Mouse (Mus musculus) midbrain, embryonic 12.5 days (tissue): ENCODE results near the gene Serpina16. TPM values are rescaled to one million over a fixed set of nuclear protein-coding genes. Genes with fewer than 3 reads are reported as not detected.

ENCODE experiments used
- ATAC-seq: fragments of 200-750 bp; cut with Nextera tagmentation; 2 replicates; pipeline ENCODE4 v1.8.0; 2017; ENCODE audit warnings: low read depth, moderate TSS enrichment, moderate library complexity; ENCODE audit not compliant: low FRiP score
- H3K27ac ChIP-seq: fragments of 300-500 bp; sonication (generic); replicated peaks from 2 replicates; pipeline ENCODE4 v1.5.1; 2016; ENCODE audit warnings: mild to moderate bottlenecking
- H3K27me3 ChIP-seq: fragments of 300-500 bp; sonication (generic); 2 replicates; pipeline ENCODE4 v1.6.1; 2016; ENCODE audit warnings: mild to moderate bottlenecking
- H3K36me3 ChIP-seq: fragments of 300-500 bp; sonication (generic); 2 replicates; pipeline ENCODE4 v1.6.1; 2016
- H3K4me1 ChIP-seq: fragments of 300-500 bp; sonication (generic); 2 replicates; pipeline ENCODE4 v1.6.1; 2016
- H3K4me2 ChIP-seq: fragments of 300-500 bp; sonication (generic); replicated peaks from 2 replicates; pipeline ENCODE4 v1.6.1; 2016; ENCODE audit warnings: mild to moderate bottlenecking, moderate library complexity
- H3K4me3 ChIP-seq: fragments of 300-500 bp; sonication (generic); 2 replicates; pipeline ENCODE4 v1.5.1; 2016; ENCODE audit warnings: mild to moderate bottlenecking
- H3K9ac ChIP-seq: fragments of 300-500 bp; sonication (generic); replicated peaks from 2 replicates; pipeline ENCODE4 v1.6.1; 2016; ENCODE audit warnings: mild to moderate bottlenecking, moderate library complexity
- H3K9me3 ChIP-seq: fragments of 300-500 bp; sonication (generic); 2 replicates; pipeline ENCODE4 v1.6.1; 2016; ENCODE audit warnings: mild to moderate bottlenecking
- WGBS: fragments of 180-500 bp; shearing (Covaris S2); methylation state at CpG from one replicate; pipeline ENCODE4 v1.1.7; 2016; 5-methylcytosine and 5-hydroxymethylcytosine counted together
- polyA plus RNA-seq: library from polyadenylated mRNA; unstranded; fragments of >200 nt; fragmentation: Nextera tagmentation; extraction: Ambion mirVana; gene quantifications from 2 replicates; pipeline ENCODE4 v1.2.1, GENCODE M21; 2016

Serpina16 gene
- not detected in 2 replicates for polyA plus RNA-seq

- 95% methylated on average over 1 of the region's 1 CpGs for whole genome bisulfite sequencing
- H3K4me3 ChIP-seq = no peak within 1 kb of the TSS
- H3K27ac ChIP-seq = no peak within 1 kb of the TSS
- no peak within 1 kb of the TSS for H3K9ac ChIP-seq
- H3K4me2 ChIP-seq = no peak within 1 kb of the TSS
- no peaks in the 10 kb centered on the region for H3K4me1 ChIP-seq
- no peaks in the 10 kb centered on the region for H3K36me3 ChIP-seq
- no peaks in the 10 kb centered on the region for H3K9me3 ChIP-seq
- no peak for ATAC-seq
- no peaks in the 10 kb centered on the region for H3K27me3 ChIP-seq
These were observed at the start of gene Serpina16 for GRCm38 (mm10) chr12:103676039-103676438. Gene Serpina16, minus strand, starts transcription at chr12:103676139.

DNA sequence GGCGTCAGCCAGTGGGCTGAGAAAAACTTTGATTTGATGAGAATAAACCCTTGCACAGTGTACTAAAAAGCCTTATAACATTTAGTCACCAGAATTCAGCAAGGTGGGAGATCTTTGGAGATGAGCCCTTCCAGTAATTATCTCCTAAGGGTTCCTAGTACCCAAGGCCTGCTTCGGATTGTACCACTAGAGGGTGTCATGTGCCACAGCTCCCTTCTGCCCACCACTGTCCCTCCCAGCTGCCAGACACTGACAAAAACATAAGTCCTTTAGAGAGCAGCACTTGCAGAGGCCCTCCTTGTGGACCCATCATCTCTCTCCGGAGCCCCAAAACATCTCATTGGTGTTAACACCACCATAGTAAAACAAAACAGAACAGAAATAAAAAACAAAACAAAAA is 35.6 kb upstream of the Serpina16 start:
- H3K27ac ChIP-seq = no peak overlapping the region
- H3K4me3 ChIP-seq = no peak overlapping the region
- 74% methylated on average over 3 of the region's 3 CpGs for WGBS
- no peaks in the 10 kb centered on the region for H3K9me3 ChIP-seq
- H3K4me1 ChIP-seq = no peaks in the 10 kb centered on the region
- H3K9ac ChIP-seq = no peak overlapping the region
- no peak overlapping the region for H3K4me2 ChIP-seq
- H3K27me3 ChIP-seq = no peaks in the 10 kb centered on the region
- H3K36me3 ChIP-seq = no peaks in the 10 kb centered on the region
- no peak for ATAC-seq

DNA sequence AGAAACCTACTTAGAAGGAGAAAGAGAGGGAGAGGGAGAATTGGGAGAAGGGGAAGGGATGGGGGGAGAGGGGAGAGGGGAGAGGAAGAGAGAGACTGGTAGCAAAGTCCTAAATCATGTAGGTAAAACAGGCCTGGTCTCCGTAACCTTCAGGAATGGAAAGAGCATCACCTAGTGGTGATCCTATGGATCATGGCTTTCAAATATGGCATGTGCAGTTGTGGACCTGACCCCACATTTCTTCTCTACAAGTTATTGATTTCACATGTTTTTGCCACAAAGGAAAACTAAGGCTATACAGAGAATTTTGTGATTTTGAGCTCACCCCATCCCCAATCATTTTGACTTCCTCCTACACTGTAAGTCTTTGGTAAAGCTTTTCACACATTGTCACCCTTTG is 34.5 kb upstream of the Serpina16 start:
- Histone ChIP-seq H3K9me3 (no peaks in the 10 kb centered on the region), H3K4me2 (no peak overlapping the region), H3K4me3 (no peak overlapping the region), H3K27me3 (no peaks in the 10 kb centered on the region), H3K4me1 (no peaks in the 10 kb centered on the region), H3K36me3 (no peaks in the 10 kb centered on the region), H3K9ac (no peak overlapping the region), H3K27ac (no peak overlapping the region)
- 68% methylated on average over 1 of the region's 1 CpGs for WGBS
- no peak for ATAC-seq

DNA sequence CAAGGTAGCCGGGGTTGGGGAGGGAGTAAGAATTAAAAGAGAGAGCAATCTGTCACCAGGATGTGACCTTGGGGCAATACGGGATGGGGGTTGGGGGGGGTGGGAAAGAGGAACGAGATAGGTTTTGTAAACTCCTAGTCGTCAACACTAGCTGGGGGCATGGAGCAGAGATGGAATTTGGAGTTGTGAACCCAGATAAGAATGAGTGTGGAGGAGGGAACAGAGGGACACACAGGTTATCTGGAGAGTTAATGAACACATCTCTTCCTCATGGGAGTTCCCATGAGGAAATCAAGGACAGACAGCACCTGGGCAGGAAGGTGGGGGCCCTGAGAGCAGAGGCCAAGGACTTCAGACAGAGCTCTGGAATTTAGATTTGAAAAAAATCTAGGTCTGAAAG is 30.2 kb upstream of the Serpina16 start:
- H3K36me3 ChIP-seq = no peaks in the 10 kb centered on the region
- ATAC-seq = no peak
- H3K9me3 ChIP-seq = no peaks in the 10 kb centered on the region
- no peak overlapping the region for H3K27ac ChIP-seq
- no peak overlapping the region for H3K4me3 ChIP-seq
- no peak overlapping the region for H3K9ac ChIP-seq
- no peaks in the 10 kb centered on the region for H3K27me3 ChIP-seq
- no peaks in the 10 kb centered on the region for H3K4me1 ChIP-seq
- 75% methylated on average over 4 of the region's 4 CpGs for WGBS
- H3K4me2 ChIP-seq = no peak overlapping the region

- WGBS = 82% methylated on average over 2 of the region's 2 CpGs
- Histone ChIP-seq H3K4me1 (no peaks in the 10 kb centered on the region), H3K36me3 (no peaks in the 10 kb centered on the region), H3K27ac (no peak overlapping the region), H3K9me3 (no peaks in the 10 kb centered on the region), H3K4me2 (no peak overlapping the region), H3K4me3 (no peak overlapping the region), H3K9ac (no peak overlapping the region), H3K27me3 (no peaks in the 10 kb centered on the region)
- ATAC-seq = no peak
These were observed 29.6 kb upstream of the Serpina16 start for GRCm38 (mm10) chr12:103705547-103705946.

DNA sequence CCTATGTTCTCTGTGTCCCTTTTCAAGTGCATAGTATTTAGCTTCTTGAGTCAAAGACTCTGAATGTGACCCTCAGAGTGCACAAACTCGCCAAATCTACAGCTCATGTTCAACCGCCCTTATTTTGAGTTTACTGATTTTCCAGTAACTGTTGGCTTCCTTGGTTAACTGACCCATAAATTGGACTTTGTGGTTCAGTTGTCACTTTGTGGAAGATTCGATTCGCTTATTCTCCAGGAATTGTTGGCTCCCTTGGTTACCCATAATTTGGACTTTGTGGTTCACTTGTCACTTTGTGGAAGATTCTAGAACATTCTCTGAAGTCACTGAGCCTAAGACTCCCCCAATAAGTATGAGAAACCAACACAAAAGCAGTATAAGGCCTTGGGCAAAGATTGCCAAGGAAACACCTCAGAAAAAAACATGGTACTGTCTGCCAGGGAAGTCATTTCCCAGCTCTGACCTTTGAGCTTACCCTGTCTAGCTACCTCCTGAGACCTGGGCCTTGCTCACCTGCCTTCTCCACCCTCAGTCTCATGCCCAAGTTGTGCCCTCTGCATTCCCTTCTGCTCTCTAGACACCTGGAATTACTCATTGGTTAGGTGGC is 24.3 kb upstream of the Serpina16 start:
- Histone ChIP-seq H3K4me3 (no peak overlapping the region), H3K27me3 (no peaks in the 10 kb centered on the region), H3K9me3 (no peaks in the 10 kb centered on the region), H3K27ac (no peak overlapping the region), H3K9ac (no peak overlapping the region), H3K4me1 (no peaks in the 10 kb centered on the region), H3K36me3 (no peaks in the 10 kb centered on the region), H3K4me2 (no peak overlapping the region)
- ATAC-seq = no peak
- 89% methylated on average over 4 of the region's 4 CpGs for WGBS

DNA sequence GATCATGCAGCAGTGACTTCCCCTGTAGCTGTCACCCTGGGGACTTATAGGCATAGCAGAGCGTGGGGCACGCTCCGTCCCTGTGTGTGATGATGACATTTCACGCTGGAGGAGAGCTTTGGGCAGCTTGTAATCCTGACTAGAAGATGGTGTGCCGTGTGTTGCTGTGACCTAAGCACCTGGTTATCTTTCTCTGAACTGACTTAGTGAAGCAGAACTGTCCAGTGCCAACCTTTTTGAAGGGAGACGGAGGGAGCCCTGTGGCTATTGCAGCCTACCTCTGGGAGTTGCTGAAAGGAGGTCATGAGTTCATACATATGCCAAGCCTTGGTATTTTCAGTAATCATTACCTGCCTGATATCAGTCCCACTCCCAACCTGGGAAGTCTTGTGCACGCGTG is 19.5 kb upstream of the Serpina16 start, which contains the start of gene Serpina1f:
TSS of gene Serpina1f (minus strand) at position 101 of the 400 bp plus-strand sequence.
- Histone ChIP-seq H3K9ac (no peak within 1 kb of the TSS), H3K27me3 (no peaks in the 10 kb centered on the region), H3K4me2 (no peak within 1 kb of the TSS), H3K4me3 (no peak within 1 kb of the TSS), H3K36me3 (no peaks in the 10 kb centered on the region), H3K9me3 (no peaks in the 10 kb centered on the region), H3K27ac (no peak within 1 kb of the TSS), H3K4me1 (no peaks in the 10 kb centered on the region)
- WGBS = 90% methylated on average over 8 of the region's 8 CpGs
- no peak for ATAC-seq

DNA sequence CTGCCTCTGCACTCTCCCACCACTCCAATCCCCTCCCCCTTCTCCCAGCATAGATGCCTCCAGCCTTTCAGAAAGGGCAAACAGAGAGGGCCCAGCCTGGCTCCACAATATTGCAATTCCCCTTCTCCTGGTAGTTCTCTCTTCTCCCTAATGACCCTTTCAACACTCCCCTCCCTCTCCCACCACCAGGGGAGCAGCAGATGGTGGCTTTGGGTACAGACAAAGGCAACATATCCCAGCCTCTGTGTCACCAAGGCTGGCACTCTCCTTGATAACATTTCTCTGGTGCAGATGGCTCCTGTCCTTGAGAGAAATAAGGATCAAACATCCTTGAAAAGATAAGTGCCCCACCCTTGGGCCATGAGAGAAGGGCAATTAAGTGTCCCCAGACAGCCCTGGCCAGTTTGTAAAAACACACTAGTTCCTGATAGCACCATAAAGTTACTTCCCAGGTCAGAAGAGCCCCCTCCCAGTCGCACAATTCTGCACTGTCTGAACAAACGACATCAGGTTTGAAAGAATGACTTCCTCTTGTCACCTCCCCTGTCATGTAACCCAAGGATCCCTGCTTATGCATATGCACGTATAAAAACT is 12.4 kb upstream of the Serpina16 start:
- H3K4me3 ChIP-seq = no peak overlapping the region
- H3K36me3 ChIP-seq = no peaks in the 10 kb centered on the region
- H3K4me2 ChIP-seq = no peak overlapping the region
- H3K4me1 ChIP-seq = no peaks in the 10 kb centered on the region
- no peaks in the 10 kb centered on the region for H3K9me3 ChIP-seq
- WGBS = 80% methylated on average over 3 of the region's 3 CpGs
- no peak overlapping the region for H3K27ac ChIP-seq
- no peak overlapping the region for H3K9ac ChIP-seq
- no peaks in the 10 kb centered on the region for H3K27me3 ChIP-seq
- ATAC-seq = no peak

- ATAC-seq = no peak
- H3K4me2 ChIP-seq = no peak overlapping the region
- WGBS = 60% methylated on average over 7 of the region's 7 CpGs
These were observed 11.1 kb upstream of the Serpina16 start for GRCm38 (mm10) chr12:103687021-103687420.

DNA sequence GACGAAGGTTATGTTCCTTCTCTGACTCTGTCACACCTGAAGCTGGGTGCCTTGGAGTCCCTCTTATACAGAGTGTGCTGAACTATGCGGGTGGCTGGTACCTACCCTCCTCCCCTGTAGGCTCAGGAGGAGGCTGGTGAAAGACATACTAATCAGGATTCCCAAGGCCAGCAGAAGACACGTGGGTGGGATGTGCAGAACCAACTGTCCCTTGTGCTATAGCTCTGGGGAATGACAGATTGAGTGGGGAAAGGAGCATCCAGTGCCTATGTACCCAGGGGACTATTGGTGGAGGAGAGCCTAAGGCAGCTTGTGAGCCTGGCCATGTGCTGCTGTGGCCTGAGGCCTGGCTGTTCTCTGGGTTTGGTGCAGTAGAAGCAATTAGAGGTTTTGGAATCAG is 10.1 kb upstream of the Serpina16 start:
- H3K9me3 ChIP-seq = no peaks in the 10 kb centered on the region
- ATAC-seq = no peak
- H3K4me1 ChIP-seq = no peaks in the 10 kb centered on the region
- no peak overlapping the region for H3K4me2 ChIP-seq
- no peaks in the 10 kb centered on the region for H3K36me3 ChIP-seq
- H3K4me3 ChIP-seq = no peak overlapping the region
- no peaks in the 10 kb centered on the region for H3K27me3 ChIP-seq
- H3K9ac ChIP-seq = no peak overlapping the region
- WGBS = 78% methylated on average over 3 of the region's 3 CpGs
- no peak overlapping the region for H3K27ac ChIP-seq

More at GRCm38 (mm10) chr12:103687021-103687420, 11.1 kb upstream of the Serpina16 start:
- no peaks in the 10 kb centered on the region for H3K36me3 ChIP-seq
- H3K4me3 ChIP-seq = no peak overlapping the region
- no peak overlapping the region for H3K9ac ChIP-seq
- H3K27ac ChIP-seq = no peak overlapping the region
- H3K9me3 ChIP-seq = no peaks in the 10 kb centered on the region
- H3K4me1 ChIP-seq = no peaks in the 10 kb centered on the region
- no peaks in the 10 kb centered on the region for H3K27me3 ChIP-seq

DNA sequence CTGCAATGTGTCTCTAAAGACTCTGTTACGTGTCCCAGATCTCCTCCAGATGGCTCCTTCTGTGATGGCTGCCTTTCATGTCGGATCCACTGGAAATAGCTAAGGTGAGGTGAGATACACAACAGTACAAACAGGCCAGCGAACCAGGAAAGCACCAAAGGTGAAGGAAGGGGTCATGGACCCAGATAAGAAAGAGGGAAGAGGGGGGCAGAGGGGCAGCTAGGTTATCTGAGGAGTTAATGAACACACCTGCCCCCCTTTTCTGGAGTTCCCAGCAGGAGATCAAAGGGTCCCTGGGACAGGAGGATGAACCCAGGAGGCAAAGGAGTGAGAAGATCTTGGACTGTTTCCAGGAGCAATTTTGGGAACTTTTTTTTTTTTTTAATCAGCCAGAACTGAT is 9.4 kb upstream of the Serpina16 start:
- Histone ChIP-seq H3K36me3 (no peaks in the 10 kb centered on the region), H3K9ac (no peak overlapping the region), H3K9me3 (no peaks in the 10 kb centered on the region), H3K27me3 (no peaks in the 10 kb centered on the region), H3K4me2 (no peak overlapping the region), H3K27ac (no peak overlapping the region), H3K4me3 (no peak overlapping the region), H3K4me1 (no peaks in the 10 kb centered on the region)
- WGBS = 85% methylated on average over 3 of the region's 3 CpGs
- ATAC-seq = no peak

GRCm38 (mm10) chr12:103683775-103684174 is 7.8 kb upstream of the Serpina16 start:
- Histone ChIP-seq H3K4me3 (no peak overlapping the region), H3K4me1 (no peaks in the 10 kb centered on the region)
- ATAC-seq = no peak

GRCm38 (mm10) chr12:103681739-103682138 is 5.8 kb upstream of the Serpina16 start:
- H3K4me3 ChIP-seq = no peak overlapping the region
- H3K9me3 ChIP-seq = no peaks in the 10 kb centered on the region
- no peaks in the 10 kb centered on the region for H3K4me1 ChIP-seq

More at GRCm38 (mm10) chr12:103683775-103684174, 7.8 kb upstream of the Serpina16 start:
- Histone ChIP-seq H3K9ac (no peak overlapping the region), H3K27ac (no peak overlapping the region), H3K27me3 (no peaks in the 10 kb centered on the region), H3K9me3 (no peaks in the 10 kb centered on the region), H3K4me2 (no peak overlapping the region), H3K36me3 (no peaks in the 10 kb centered on the region)
- 73% methylated on average over 4 of the region's 4 CpGs for WGBS

More at GRCm38 (mm10) chr12:103681739-103682138, 5.8 kb upstream of the Serpina16 start:
- H3K36me3 ChIP-seq = no peaks in the 10 kb centered on the region
- no peak overlapping the region for H3K4me2 ChIP-seq
- WGBS = 78% methylated on average over 2 of the region's 2 CpGs
- H3K27ac ChIP-seq = no peak overlapping the region
- no peak overlapping the region for H3K9ac ChIP-seq
- no peak for ATAC-seq
- no peaks in the 10 kb centered on the region for H3K27me3 ChIP-seq
